ENCODE assay signal across 9 mouse cellular contexts in the genomic region with DNA sequence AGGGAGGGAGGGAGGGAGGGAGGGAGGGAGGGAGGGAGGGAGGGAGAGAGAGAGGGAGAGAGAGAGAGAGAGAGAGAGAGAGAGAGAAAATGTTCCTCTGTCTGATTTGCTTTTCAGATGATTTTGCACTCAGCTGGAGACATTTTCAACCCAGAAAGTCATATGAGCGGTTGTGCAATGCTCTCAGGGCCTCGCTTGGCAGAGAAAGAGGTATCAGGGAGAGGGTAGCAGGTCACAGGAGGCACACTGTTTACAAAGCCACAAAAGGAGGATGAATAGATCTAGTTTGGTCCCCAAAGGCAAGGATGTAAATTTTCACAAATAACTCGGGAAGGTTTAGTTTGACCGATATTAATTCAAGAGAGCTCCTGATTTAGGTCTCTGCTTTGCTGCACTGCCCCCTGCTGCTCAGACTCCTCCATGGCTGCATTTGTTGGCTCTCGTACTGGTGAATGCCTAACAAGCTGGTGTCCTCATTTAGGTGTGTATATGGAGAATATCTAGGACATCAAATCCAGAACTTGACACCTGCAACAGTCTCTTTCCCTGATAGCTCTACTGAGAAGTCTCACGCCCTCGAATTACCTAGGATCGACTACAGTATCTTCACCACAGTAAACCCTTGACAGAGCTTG.
DNase-seq lines count a peak whose midpoint lies in the region; ATAC-seq and TF ChIP-seq lines count a peak whose summit lies in the region.
"Had no signal": no experiment of that assay in that cellular context is flagged by ENCODE, and none has a peak within 500 bp of the region (broad histone marks: within the 10 kb centered on the region; RNA-seq: fewer than 3 reads in every experiment).

No protein-coding gene starts in this region.

- H3K9me3 ChIP-seq in hindbrain, embryonic 14.5 days (ENCODE audit: control insufficient read depth, low read length), result no peaks in the 10 kb centered on the region
- H3K9me3 ChIP-seq in hindbrain, embryonic 16.5 days (ENCODE audit: control insufficient read depth, low read length), result no peaks in the 10 kb centered on the region
- H3K9me3 ChIP-seq: limb, embryonic 12.5 days had no signal

- intact Hi-C loops in left cerebral cortex, adult 2 months (cut with DNase I), result loop anchor here (5.0 kb wide), 1 partner anchor 174 kb away; no protein-coding TSS in a partner anchor

- no peak for ATAC-seq in hindbrain, embryonic 14.5 days (ENCODE audit: low FRiP score)
- no peak for ATAC-seq in hindbrain, embryonic 16.5 days

- WGBS in hindbrain, embryonic 14.5 days, result 51% methylated on average over 8 of the region's 8 CpGs
- WGBS in hindbrain, embryonic 16.5 days, result 56% methylated on average over 8 of the region's 8 CpGs

- no peak overlapping the region for H3K27ac ChIP-seq in hindbrain, embryonic 14.5 days
- no peak overlapping the region; the same call in 1 of the 2 replicates for H3K27ac ChIP-seq in hindbrain, embryonic 16.5 days (ENCODE audit: low read depth, low read length)
- H3K27ac ChIP-seq in left cerebral cortex, adult 2 months, result no peak overlapping the region
- H3K27ac ChIP-seq: limb, embryonic 12.5 days had no signal

- peaks cover 19% of the 10 kb centered on the region; the same call in 1 of the 2 replicates for H3K4me1 ChIP-seq in hindbrain, embryonic 14.5 days (replicated peaks; ENCODE audit: control insufficient read depth, insufficient read depth, low read length)
- no peaks in the 10 kb centered on the region; the same call in 1 of the 2 replicates for H3K4me1 ChIP-seq in hindbrain, embryonic 16.5 days (ENCODE audit: control insufficient read depth, insufficient read depth, low read depth, low read length)

- H3K27me3 ChIP-seq in hindbrain, embryonic 14.5 days (ENCODE audit: control insufficient read depth, insufficient read depth, low read length), result no peaks in the 10 kb centered on the region
- H3K27me3 ChIP-seq in hindbrain, embryonic 16.5 days (replicated peaks; ENCODE audit: control insufficient read depth, insufficient read depth, low read length), result no peaks in the 10 kb centered on the region
- H3K27me3 ChIP-seq: limb, embryonic 12.5 days had no signal

- DNase-seq in hindbrain, embryonic 14.5 days (ENCODE audit: low spot score), result peak; percentile 73
- DNase-seq in NIH3T3 (ENCODE audit: low read depth), result peak; percentile 18
- DNase-seq in cerebellum, adult 9-11 months, result peak; percentile 88
- peak; percentile 53 for DNase-seq in gastrocnemius, postnatal 10 days
- DNase-seq in left cerebral cortex, adult 2 months (ENCODE audit: extremely low spot score in 1 of 2, low spot score in 2 of 2), result peak; percentile 64 to 76
- peak; percentile 80 for DNase-seq in retina, embryonic 14.5 days (ENCODE audit: low spot score)
- DNase-seq in adipocyte (ENCODE audit: low spot score), result no peak

- no peak overlapping the region for H3K4me3 ChIP-seq in hindbrain, embryonic 14.5 days (replicated peaks; ENCODE audit: low read length)
- H3K4me3 ChIP-seq in hindbrain, embryonic 16.5 days (ENCODE audit: low read length), result no peak overlapping the region
- no peak overlapping the region for H3K4me3 ChIP-seq in left cerebral cortex, adult 2 months
- H3K4me3 ChIP-seq: limb, embryonic 12.5 days had no signal

- peak; percentile 77 for TF ChIP-seq CTCF in left cerebral cortex, adult 2 months (IDR thresholded peaks at IDR 0.05)

- no peak overlapping the region for H3K4me2 ChIP-seq in hindbrain, embryonic 14.5 days (replicated peaks)
- no peak overlapping the region for H3K4me2 ChIP-seq in hindbrain, embryonic 16.5 days (ENCODE audit: low read length)
- H3K4me2 ChIP-seq: limb, embryonic 12.5 days had no signal

- no peak overlapping the region for H3K9ac ChIP-seq in hindbrain, embryonic 14.5 days
- H3K9ac ChIP-seq in hindbrain, embryonic 16.5 days (ENCODE audit: low read depth, low read length), result no peak overlapping the region
- H3K9ac ChIP-seq: limb, embryonic 12.5 days had no signal

- no peaks in the 10 kb centered on the region for H3K36me3 ChIP-seq in hindbrain, embryonic 14.5 days (replicated peaks; ENCODE audit: control insufficient read depth, insufficient read depth)
- H3K36me3 ChIP-seq in hindbrain, embryonic 16.5 days (ENCODE audit: control insufficient read depth, insufficient read depth, low read length), result no peaks in the 10 kb centered on the region
- H3K36me3 ChIP-seq: limb, embryonic 12.5 days had no signal
